In the genomic region with DNA sequence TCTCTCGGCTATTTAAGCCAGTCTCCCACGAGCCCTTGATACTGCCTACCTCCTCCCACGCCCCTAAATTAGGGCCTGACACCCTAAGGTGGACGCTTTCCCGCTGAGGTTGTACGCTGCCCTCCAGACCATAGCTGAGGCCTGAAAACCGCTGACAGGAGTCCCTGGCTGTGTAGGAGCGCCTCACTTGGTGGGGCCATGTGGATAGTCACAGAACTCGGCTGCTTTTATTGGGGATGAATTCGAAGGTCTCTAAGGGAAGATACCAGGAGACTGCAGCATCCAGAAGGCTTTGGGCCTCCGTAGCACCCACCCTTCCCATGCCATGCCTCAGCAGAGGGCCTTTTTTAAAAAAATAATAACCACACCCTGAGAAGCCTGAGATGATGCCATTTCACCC, we compare ENCODE assay signal across 8 mouse cellular contexts. TPM values are rescaled to one million over a fixed set of nuclear protein-coding genes. Genes with fewer than 3 reads are reported as not detected.
A peak's percentile ranks its signal among the peaks of the same experiment; 100 is the strongest.
DNase-seq lines count a peak whose midpoint lies in the region; ATAC-seq and TF ChIP-seq lines count a peak whose summit lies in the region.

No protein-coding gene starts in this region.

- intact Hi-C loops in left cerebral cortex, adult 2 months (cut with DNase I), result loop anchor here (5.0 kb wide), 1 partner anchor 41 kb away; the partner anchor contains the start of gene Msl1

- peak overlapping the region; percentile 88 for H3K4me3 ChIP-seq in left cerebral cortex, adult 2 months
- H3K4me3 ChIP-seq in hindbrain, embryonic 16.5 days (ENCODE audit: low read length), result peak overlapping the region; percentile 75
- H3K4me3 ChIP-seq in neural tube, embryonic 14.5 days (ENCODE audit: low read depth, low read length), result peak overlapping the region; percentile 79

- H3K36me3 ChIP-seq in hindbrain, embryonic 16.5 days (ENCODE audit: control insufficient read depth, insufficient read depth, low read length), result peaks cover 4% of the 10 kb centered on the region
- H3K36me3 ChIP-seq in neural tube, embryonic 14.5 days (ENCODE audit: control insufficient read depth, insufficient read depth, low read length), result peaks cover 15% of the 10 kb centered on the region; the same call in 1 of the 2 replicates

- peak overlapping the region; percentile 95 for H3K9ac ChIP-seq in hindbrain, embryonic 16.5 days (ENCODE audit: low read depth, low read length)
- H3K9ac ChIP-seq in neural tube, embryonic 14.5 days (replicated peaks; ENCODE audit: low read depth, low read length), result no peak overlapping the region

- 46% methylated on average over 11 of the region's 11 CpGs for WGBS in hindbrain, embryonic 16.5 days
- WGBS in neural tube, embryonic 14.5 days, result 50% methylated on average over 11 of the region's 11 CpGs

- no peaks in the 10 kb centered on the region for H3K9me3 ChIP-seq in hindbrain, embryonic 16.5 days (ENCODE audit: control insufficient read depth, low read length)
- no peaks in the 10 kb centered on the region for H3K9me3 ChIP-seq in neural tube, embryonic 14.5 days (ENCODE audit: control insufficient read depth, low read length)

- DNase-seq in cerebellum, adult 11-12 months, result peak; percentile 38
- DNase-seq in cerebellum, postnatal 10 days, result no peak
- DNase-seq in left cerebral cortex, adult 2 months (ENCODE audit: extremely low spot score in 1 of 2, low spot score in 2 of 2), result peak in 1 of 2 experiments; percentile 39
- no peak for DNase-seq in left cerebral cortex, adult 11 months (ENCODE audit: low spot score)
- no peak for DNase-seq in urinary bladder, postnatal 10 days (ENCODE audit: low spot score)
- DNase-seq in frontal cortex, postnatal 10 days (ENCODE audit: low spot score in 2 of 2), result no peak

- peak overlapping the region; percentile 94 for H3K27ac ChIP-seq in left cerebral cortex, adult 2 months
- no peak overlapping the region for H3K27ac ChIP-seq in hindbrain, embryonic 16.5 days (ENCODE audit: low read depth, low read length)
- no peak overlapping the region for H3K27ac ChIP-seq in neural tube, embryonic 14.5 days (ENCODE audit: low read depth, low read length)

- peak; percentile 3; the same call in 1 of the 2 replicates for ATAC-seq in hindbrain, embryonic 16.5 days
- no peak for ATAC-seq in neural tube, embryonic 14.5 days (ENCODE audit: low read depth)

- no peak for TF ChIP-seq CTCF in left cerebral cortex, adult 2 months (IDR thresholded peaks at IDR 0.05)

- peak overlapping the region; percentile 92 for H3K4me2 ChIP-seq in hindbrain, embryonic 16.5 days (ENCODE audit: low read length)
- H3K4me2 ChIP-seq in neural tube, embryonic 14.5 days (ENCODE audit: low read depth, low read length), result peak overlapping the region; percentile 83

- H3K27me3 ChIP-seq in hindbrain, embryonic 16.5 days (replicated peaks; ENCODE audit: control insufficient read depth, insufficient read depth, low read length), result no peaks in the 10 kb centered on the region
- H3K27me3 ChIP-seq in neural tube, embryonic 14.5 days (ENCODE audit: control insufficient read depth, insufficient read depth, low read length), result no peaks in the 10 kb centered on the region

- H3K4me1 ChIP-seq in hindbrain, embryonic 16.5 days (ENCODE audit: control insufficient read depth, insufficient read depth, low read depth, low read length), result peaks cover 25% of the 10 kb centered on the region
- H3K4me1 ChIP-seq in neural tube, embryonic 14.5 days (ENCODE audit: control insufficient read depth, insufficient read depth, low read length), result peaks cover 6% of the 10 kb centered on the region; the same call in 1 of the 2 replicates

RNA-seq across cellular contexts. Expression of gene Rapgefl1, which starts 1.3 kb away (rescaled TPM):
- 100 to 1,000 TPM; 144 to 153 TPM for total RNA-seq in left cerebral cortex, adult 2 months (2021)
- polyA plus RNA-seq in hindbrain, embryonic 16.5 days (2015; fragmentation: Nextera tagmentation; extraction: Ambion mirVana), result 11.6 and 13.0 TPM in 2 replicates
- 13.9 and 18.6 TPM in 2 replicates for polyA plus RNA-seq in neural tube, embryonic 14.5 days (2014; fragmentation: Nextera tagmentation; extraction: Ambion mirVana)

RNA-seq across cellular contexts. Expression of gene Wipf2, which starts 25.5 kb away (rescaled TPM):
- 10 to 100 TPM; 72.7 to 73.9 TPM for total RNA-seq in left cerebral cortex, adult 2 months (2021)
- polyA plus RNA-seq in hindbrain, embryonic 16.5 days (2015; fragmentation: Nextera tagmentation; extraction: Ambion mirVana), result 4.1 and 4.2 TPM in 2 replicates
- polyA plus RNA-seq in neural tube, embryonic 14.5 days (2014; fragmentation: Nextera tagmentation; extraction: Ambion mirVana), result 5.2 and 5.7 TPM in 2 replicates

RNA-seq across cellular contexts. Expression of gene Casc3, which starts 33.2 kb away (rescaled TPM):
- total RNA-seq in left cerebral cortex, adult 2 months (2021), result 10 to 100 TPM; 53.0 to 57.6 TPM
- 41.7 and 49.2 TPM in 2 replicates for polyA plus RNA-seq in hindbrain, embryonic 16.5 days (2015; fragmentation: Nextera tagmentation; extraction: Ambion mirVana)
- 47.9 and 54.1 TPM in 2 replicates for polyA plus RNA-seq in neural tube, embryonic 14.5 days (2014; fragmentation: Nextera tagmentation; extraction: Ambion mirVana)

RNA-seq across cellular contexts. Expression of gene Msl1, which starts 42.6 kb away (rescaled TPM):
- total RNA-seq in left cerebral cortex, adult 2 months (2021), result 100 to 1,000 TPM; 178 to 192 TPM
- polyA plus RNA-seq in hindbrain, embryonic 16.5 days (2015; fragmentation: Nextera tagmentation; extraction: Ambion mirVana), result 28.2 and 28.6 TPM in 2 replicates
- polyA plus RNA-seq in neural tube, embryonic 14.5 days (2014; fragmentation: Nextera tagmentation; extraction: Ambion mirVana), result 24.2 and 26.9 TPM in 2 replicates
